Mouse (Mus musculus): ENCODE results near the gene Jak1. TPM values are rescaled to one million over a fixed set of nuclear protein-coding genes. Genes with fewer than 3 reads are reported as not detected.

Gene Jak1
- total RNA-seq, 2 experiments from 2014 or later = 96.0 to 103 TPM

GRCm38 (mm10) chr4:101239313-101240162 is 25.5 kb downstream of the Jak1 start:
- DNase-seq = no peak

DNA sequence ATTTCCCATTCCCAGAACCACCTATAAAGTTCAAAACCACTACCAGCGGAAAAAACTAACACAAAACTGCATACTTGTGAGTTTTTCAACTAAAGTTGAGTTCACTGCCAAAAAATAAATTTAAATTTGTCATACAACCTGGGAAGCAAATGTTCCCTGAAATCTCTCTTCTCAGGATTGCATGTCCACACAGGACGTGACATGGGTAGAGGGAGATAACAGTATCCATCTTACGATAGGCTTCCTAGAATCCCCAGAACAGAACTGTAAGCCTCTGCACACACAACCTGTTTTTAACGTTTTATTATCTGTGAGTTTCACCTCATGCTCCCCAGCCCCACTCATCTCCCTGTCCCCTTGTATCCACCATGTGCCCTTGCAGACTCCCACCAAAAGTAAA is 26.5 kb downstream of the Jak1 start:
- no peak for DNase-seq

DNA sequence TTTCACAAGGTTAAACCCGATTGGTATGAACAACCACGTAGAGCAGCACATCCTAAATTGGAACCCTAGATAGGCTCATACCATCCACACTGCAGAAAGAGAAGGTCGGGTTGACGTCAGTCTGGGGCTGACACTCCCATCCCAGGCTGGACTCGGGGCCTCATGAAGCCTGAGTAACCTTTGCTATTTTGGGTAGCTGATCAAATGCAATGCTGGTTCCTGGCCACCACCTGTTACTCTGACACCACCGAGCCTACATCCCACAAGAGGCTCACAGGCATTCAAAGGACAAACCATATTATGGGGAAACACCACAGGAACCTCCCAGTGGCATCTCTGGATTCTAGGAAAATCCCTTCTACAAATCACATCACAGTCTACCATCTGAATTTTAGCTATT is 28.3 kb downstream of the Jak1 start:
- no peak for DNase-seq

- no peak for DNase-seq
Measured at GRCm38 (mm10) chr4:101235964-101236363, 29.1 kb downstream of the Jak1 start.

DNA sequence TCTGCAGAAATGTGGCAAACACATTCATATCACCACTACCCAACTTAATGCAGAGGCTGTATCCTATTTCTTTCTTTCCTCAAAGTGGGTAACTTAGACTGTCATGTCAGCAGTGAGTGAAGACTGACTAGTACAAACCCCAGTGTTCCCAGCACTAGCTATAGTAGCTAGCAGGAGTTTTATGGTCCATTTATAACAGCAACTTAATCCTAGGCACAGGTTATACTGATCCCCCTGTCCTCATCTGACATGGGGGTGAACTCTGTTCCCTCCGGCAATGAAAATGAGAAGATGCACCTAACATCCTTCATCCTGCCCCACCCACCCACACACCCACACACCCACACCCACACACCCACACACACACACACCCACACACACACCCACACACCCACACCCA is 30.3 kb downstream of the Jak1 start:
- no peak for DNase-seq

- DNase-seq = peak; percentile 81
Measured at GRCm38 (mm10) chr4:101234332-101234731, 30.8 kb downstream of the Jak1 start.

DNA sequence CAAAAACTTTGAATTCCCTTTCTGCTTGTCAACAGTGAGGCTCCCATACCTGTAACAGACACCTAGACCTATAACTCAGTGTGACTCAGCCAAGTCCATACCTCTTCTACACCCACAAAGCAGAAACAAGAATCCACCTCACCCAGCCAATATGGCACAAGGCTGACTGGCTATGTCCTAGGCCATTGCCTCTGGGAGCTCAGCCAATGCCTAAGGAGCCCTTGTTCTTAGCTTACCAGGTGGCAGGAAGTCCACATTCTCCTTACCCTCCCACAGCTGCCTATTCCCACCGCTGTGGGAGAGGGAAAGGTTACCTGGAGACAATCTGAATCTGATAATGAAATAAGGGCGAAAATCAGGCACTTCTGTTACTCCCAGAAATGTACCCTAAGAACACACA is 34.5 kb downstream of the Jak1 start:
- DNase-seq = no peak

- no peak for DNase-seq
Measured at GRCm38 (mm10) chr4:101227398-101227797, 37.7 kb downstream of the Jak1 start.

GRCm38 (mm10) chr4:101225984-101226383 is 39.1 kb downstream of the Jak1 start:
- no peak for DNase-seq

- no peak for DNase-seq
Measured at GRCm38 (mm10) chr4:101220946-101221345, 44.1 kb downstream of the Jak1 start.

DNA sequence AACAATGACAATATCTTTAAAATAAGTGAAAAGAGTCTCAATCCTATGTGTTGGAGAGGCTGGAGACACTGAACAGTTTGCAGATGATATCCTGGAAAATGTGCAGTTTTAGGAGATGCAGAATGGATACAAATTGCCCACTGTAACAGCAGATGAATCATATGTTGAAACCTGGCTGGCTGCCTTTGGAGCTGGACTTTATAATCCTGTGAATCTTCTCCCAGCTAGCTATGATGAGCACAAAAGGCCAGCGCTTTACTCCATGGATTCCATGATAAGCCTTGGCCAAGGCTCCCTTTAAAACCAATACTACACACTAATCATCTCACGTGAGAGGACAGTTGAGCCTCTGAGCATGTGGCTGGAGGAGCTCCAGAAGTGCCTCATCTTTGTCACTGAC is 45.2 kb downstream of the Jak1 start:
- peak; percentile 41 for DNase-seq

DNA sequence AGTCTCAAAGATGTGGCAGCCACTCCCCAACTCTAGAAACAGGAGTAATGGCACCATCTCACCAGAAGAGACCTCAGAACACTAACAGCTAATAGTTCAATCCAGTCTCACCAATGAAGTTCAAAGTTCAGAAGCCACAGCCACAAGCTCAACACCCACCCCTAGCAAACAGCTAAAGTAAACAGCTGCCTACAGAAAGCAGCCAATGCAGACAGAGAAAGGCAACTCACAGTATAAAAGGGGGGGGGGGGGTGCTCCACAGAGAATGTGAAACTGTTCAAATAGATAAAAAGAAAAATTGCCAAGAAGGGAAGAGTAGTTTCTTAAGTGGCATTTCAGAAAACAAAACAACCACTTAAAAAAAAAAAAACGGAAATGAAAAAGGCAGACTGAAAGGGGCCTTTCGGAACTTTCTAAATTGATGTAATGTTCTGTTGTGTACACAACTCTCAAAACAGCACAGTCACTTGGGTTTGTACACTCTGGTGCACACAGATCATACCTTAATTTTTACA is 48.0 kb downstream of the Jak1 start:
- no peak for DNase-seq

- DNase-seq = no peak
Measured at GRCm38 (mm10) chr4:101216286-101216685, 48.8 kb downstream of the Jak1 start.

DNA sequence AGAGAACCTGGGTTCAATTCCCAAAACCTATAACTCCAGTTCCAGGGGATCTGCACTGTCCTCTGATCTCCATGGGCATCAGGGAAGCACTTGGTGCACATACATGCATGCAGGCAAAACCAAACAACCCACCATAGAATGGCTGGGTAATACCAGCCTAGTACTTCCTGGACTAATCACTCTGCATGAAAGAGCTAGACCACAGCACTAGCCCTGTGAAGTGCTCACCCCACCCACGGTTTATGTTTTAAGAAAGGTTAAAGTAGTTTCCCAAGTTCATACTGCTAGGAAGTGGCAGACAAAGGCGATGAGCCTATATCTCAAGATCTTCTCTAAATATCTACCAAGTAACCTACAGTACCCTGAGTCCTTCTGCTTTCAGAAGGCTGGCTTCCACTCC is 51.6 kb downstream of the Jak1 start:
- no peak for DNase-seq

- no peak for DNase-seq
Measured at GRCm38 (mm10) chr4:101207492-101207891, 57.6 kb downstream of the Jak1 start.

DNA sequence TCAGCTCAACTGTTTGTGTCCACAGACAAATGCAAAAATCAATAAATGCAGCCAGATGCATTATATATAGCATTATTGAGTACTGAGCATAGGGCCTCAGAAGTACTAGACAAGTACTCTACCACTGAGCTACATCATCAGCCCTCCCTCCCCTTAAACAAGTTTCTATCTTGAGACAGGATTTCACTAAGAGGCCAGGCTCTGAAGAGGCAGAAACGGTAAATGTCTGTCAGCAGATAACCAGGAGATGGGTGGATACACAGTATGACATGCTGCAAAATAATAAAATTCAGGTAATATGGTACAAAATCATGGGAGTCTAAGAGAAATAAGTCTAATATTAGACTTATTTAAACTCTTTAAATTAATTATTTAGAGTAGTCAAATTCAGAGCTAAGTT is 61.6 kb downstream of the Jak1 start:
- no peak for DNase-seq

- DNase-seq = no peak
Measured at GRCm38 (mm10) chr4:101202626-101203025, 62.5 kb downstream of the Jak1 start.

DNA sequence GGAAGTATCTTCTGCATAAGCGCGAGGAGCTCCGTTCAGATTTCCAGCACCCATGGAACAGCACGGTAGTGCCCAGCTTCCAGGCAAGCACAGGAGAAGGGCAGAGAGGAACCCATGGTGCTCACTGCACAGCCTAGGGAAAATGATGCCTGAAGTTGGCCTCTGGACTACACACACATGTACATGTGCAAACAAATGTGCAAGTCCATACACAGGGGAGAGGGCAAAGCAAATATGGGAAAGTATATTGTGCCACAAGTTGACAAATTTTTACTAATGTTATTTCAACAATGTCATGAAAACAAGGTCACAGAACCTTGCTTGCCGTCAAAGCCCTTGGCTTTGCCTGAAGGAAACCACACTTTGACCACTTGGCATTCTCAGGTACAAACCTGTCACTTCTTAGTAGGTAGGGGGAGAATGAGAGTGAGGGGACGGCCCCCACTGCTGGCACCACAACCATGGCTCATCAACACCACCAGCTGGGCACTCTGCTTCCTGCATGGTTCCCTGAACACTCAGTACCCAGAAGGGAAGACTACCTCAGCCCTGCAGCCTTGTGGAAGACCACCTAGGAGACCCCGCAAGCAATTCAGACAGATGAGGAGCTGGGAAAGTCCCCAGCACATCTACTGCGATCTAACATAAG is 65.5 kb downstream of the Jak1 start:
- no peak for DNase-seq

- peak; percentile 69 for DNase-seq
Measured at GRCm38 (mm10) chr4:101198333-101198732, 66.7 kb downstream of the Jak1 start.

- DNase-seq = no peak
Measured at GRCm38 (mm10) chr4:101197421-101198170, 67.5 kb downstream of the Jak1 start.

- peak; percentile 37 for DNase-seq
Measured at GRCm38 (mm10) chr4:101196407-101196806, 68.7 kb downstream of the Jak1 start.

DNA sequence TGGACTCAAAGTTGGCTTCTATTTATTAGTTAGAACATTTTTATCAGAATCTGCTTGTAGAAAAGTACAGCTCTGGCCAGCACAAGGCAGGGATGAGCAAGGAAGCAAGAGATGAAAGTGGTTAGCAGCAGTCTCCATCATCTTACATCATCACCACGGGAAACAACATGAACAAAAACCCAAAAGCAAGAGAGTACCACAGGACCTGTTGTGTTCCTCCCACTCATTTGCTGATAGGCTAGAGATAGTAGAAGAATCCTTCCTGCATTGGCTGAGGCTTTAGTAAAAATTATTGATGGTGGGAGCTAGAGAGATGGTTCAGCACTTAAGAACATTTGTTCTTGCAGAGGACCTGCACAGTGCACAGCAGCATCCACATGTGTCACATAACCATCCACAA is 70.9 kb downstream of the Jak1 start:
- DNase-seq = no peak
